Comparison of ENCODE assay signal across 8 mouse cellular contexts in the genomic region with DNA sequence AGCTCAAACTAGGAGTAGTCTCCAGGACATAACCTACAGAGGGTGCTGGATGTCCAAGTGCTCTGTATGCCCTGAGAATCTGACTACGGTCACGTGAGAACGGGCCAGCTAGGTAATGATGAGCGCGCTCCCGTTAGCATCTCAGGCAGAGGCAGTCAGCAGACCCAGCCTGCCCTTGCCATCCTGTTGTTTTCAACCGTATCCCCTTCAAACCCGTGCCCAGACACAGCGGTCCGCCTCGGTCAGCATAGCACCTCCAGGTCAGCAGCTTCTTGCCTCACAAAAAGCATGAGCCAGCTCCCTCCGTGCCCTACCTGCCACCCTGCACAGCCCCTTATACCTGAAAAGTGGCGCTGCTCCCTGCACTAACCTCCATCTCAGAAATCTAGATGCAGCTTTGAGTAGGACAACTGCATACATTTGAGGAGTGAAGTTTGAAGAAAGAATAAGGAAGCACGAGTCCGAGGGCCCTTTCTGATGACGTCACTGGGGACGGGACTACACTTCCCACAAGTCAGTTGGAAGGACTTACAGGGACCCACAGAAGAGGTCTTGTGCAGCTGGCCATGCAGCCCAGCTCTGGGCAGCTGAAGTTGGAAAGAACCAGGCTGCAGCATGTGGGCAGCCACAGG. TPM values are rescaled to one million over a fixed set of nuclear protein-coding genes. Genes with fewer than 3 reads are reported as not detected.
DNase-seq lines count a peak whose midpoint lies in the region; ATAC-seq and TF ChIP-seq lines count a peak whose summit lies in the region.

No protein-coding gene starts in this region.

- peak; percentile 93 for ATAC-seq in frontal cortex, adult (ENCODE audit: low TSS enrichment)
- peak; percentile 95 for ATAC-seq in lung, postnatal 0 days

- TF ChIP-seq CTCF in lung, postnatal 0 days (IDR thresholded peaks at IDR 0.05) = no peak; the same call in 1 of the 2 replicates

- H3K4me1 ChIP-seq in hindbrain, embryonic 10.5 days (replicated peaks) = peaks cover 5% of the 10 kb centered on the region
- H3K4me1 ChIP-seq in lung, postnatal 0 days (ENCODE audit: insufficient read depth, low read depth, low read length) = no peaks in the 10 kb centered on the region

- no peaks in the 10 kb centered on the region for H3K27me3 ChIP-seq in hindbrain, embryonic 10.5 days (ENCODE audit: insufficient read depth, poor library complexity, severe bottlenecking)
- H3K27me3 ChIP-seq in lung, postnatal 0 days (replicated peaks; ENCODE audit: insufficient read depth, low read length) = no peaks in the 10 kb centered on the region

- H3K9me3 ChIP-seq in hindbrain, embryonic 10.5 days = no peaks in the 10 kb centered on the region
- no peaks in the 10 kb centered on the region for H3K9me3 ChIP-seq in lung, postnatal 0 days (ENCODE audit: low read length)

- H3K9ac ChIP-seq in lung, postnatal 0 days (replicated peaks; ENCODE audit: low read depth) = peak overlapping the region; percentile 82

- WGBS in hindbrain, embryonic 10.5 days = under 1% methylated on average over 17 of the region's 17 CpGs
- WGBS in lung, postnatal 0 days = under 1% methylated on average over 17 of the region's 17 CpGs

- DNase-seq in MEL-GATA-1-ER (ENCODE audit: extremely low read depth, low read depth) = peak; percentile 90
- peak; percentile 92 for DNase-seq in cerebellum, adult 9-10 months
- DNase-seq in hindbrain, embryonic 10.5 days (ENCODE audit: low spot score) = peak; percentile 88
- DNase-seq in layer of hippocampus, adult 9-11 months = peak; percentile 94
- DNase-seq in lung, postnatal 0 days (ENCODE audit: low spot score) = peak; percentile 93
- DNase-seq in ovary, postnatal 14 days (ENCODE audit: low spot score) = peak; percentile 73
- peak; percentile 91 for DNase-seq in thymus, postnatal 14 days

- no peak for TF ChIP-seq EP300 in lung, postnatal 0 days (IDR thresholded peaks at IDR 0.05)

- H3K4me3 ChIP-seq in hindbrain, embryonic 10.5 days = peak overlapping the region; percentile 82
- H3K4me3 ChIP-seq in lung, postnatal 0 days (ENCODE audit: low read depth, low read length) = peak overlapping the region; percentile 75

- H3K36me3 ChIP-seq in hindbrain, embryonic 10.5 days = peaks cover 6% of the 10 kb centered on the region; the same call in 1 of the 2 replicates
- H3K36me3 ChIP-seq in lung, postnatal 0 days (ENCODE audit: insufficient read depth, low read length) = no peaks in the 10 kb centered on the region

- peak overlapping the region; percentile 88 for H3K27ac ChIP-seq in hindbrain, embryonic 10.5 days
- H3K27ac ChIP-seq in lung, postnatal 0 days (ENCODE audit: low read length) = 0 out of 2 replicates have a peak overlapping the region, but pooled peaks have one; percentile 47

- H3K4me2 ChIP-seq in lung, postnatal 0 days (replicated peaks; ENCODE audit: low read depth, low read length) = peak overlapping the region; percentile 85

RNA-seq across cellular contexts. Expression of gene Zfp65, which starts 5.0 kb away (rescaled TPM):
- polyA plus RNA-seq in hindbrain, embryonic 10.5 days (2016; fragmentation: Nextera tagmentation; extraction: Ambion mirVana) = 5.0 and 6.0 TPM in 2 replicates
- polyA plus RNA-seq in lung, postnatal 0 days (2015; fragmentation: Nextera tagmentation; extraction: Ambion mirVana) = 2.3 and 2.7 TPM in 2 replicates

RNA-seq across cellular contexts. Expression of gene Zfp85, which starts 31.1 kb away (rescaled TPM):
- polyA plus RNA-seq in hindbrain, embryonic 10.5 days (2016; fragmentation: Nextera tagmentation; extraction: Ambion mirVana) = 4.5 and 4.6 TPM in 2 replicates
- polyA plus RNA-seq in lung, postnatal 0 days (2015; fragmentation: Nextera tagmentation; extraction: Ambion mirVana) = 4.2 and 4.8 TPM in 2 replicates

RNA-seq across cellular contexts. Expression of gene Zfp738, which starts 37.1 kb away (rescaled TPM):
- 9.0 and 11.8 TPM in 2 replicates for polyA plus RNA-seq in hindbrain, embryonic 10.5 days (2016; fragmentation: Nextera tagmentation; extraction: Ambion mirVana)
- polyA plus RNA-seq in lung, postnatal 0 days (2015; fragmentation: Nextera tagmentation; extraction: Ambion mirVana) = 5.8 and 8.1 TPM in 2 replicates

RNA-seq across cellular contexts. Expression of gene Zfp493, which starts 55.5 kb away (rescaled TPM):
- polyA plus RNA-seq in hindbrain, embryonic 10.5 days (2016; fragmentation: Nextera tagmentation; extraction: Ambion mirVana) = 2.1 and 3.0 TPM in 2 replicates
- polyA plus RNA-seq in lung, postnatal 0 days (2015; fragmentation: Nextera tagmentation; extraction: Ambion mirVana) = 0.75 and 0.93 TPM in 2 replicates

Comparison
In these comparisons a context has a peak if more than half of its experiments do, and no peak if none do; other contexts are left out.
1. Peak in every context shown above with its lines: DNase-seq, ATAC-seq, H3K4me3 ChIP-seq and H3K27ac ChIP-seq.